Mouse (Mus musculus) heart, embryonic 16.5 days (tissue): ENCODE data around the gene Ss18l2. TPM values are rescaled to one million over a fixed set of nuclear protein-coding genes. Genes with fewer than 3 reads are reported as not detected.

Source experiments
- ATAC-seq: fragments of 200-750 bp; cut with Nextera tagmentation; replicated peaks from 2 replicates; pipeline ENCODE4 v1.8.0; 2017; ENCODE audit warnings: moderate number of reproducible peaks; ENCODE audit not compliant: insufficient read depth, low FRiP score; ENCODE audit errors: extremely low read depth
- H3K27ac ChIP-seq: fragments of 300-500 bp; sonication (generic); 2 replicates; pipeline ENCODE4 v1.5.1; 2014; ENCODE audit warnings: mild to moderate bottlenecking, low read length, control low read depth, moderate library complexity
- H3K27me3 ChIP-seq: fragments of 300-500 bp; sonication (generic); 2 replicates; pipeline ENCODE4 v1.6.1; 2014; ENCODE audit warnings: low read length, mixed read lengths; ENCODE audit not compliant: control insufficient read depth, insufficient read depth
- H3K36me3 ChIP-seq: fragments of 300-500 bp; sonication (generic); 2 replicates; pipeline ENCODE4 v1.6.1; 2014; ENCODE audit not compliant: control insufficient read depth, insufficient read depth
- H3K4me1 ChIP-seq: fragments of 300-500 bp; sonication (generic); 2 replicates; pipeline ENCODE4 v1.6.1; 2014; ENCODE audit warnings: low read length, mixed read lengths; ENCODE audit not compliant: control insufficient read depth, insufficient read depth
- H3K4me2 ChIP-seq: fragments of 300-500 bp; sonication (generic); 2 replicates; pipeline ENCODE4 v1.6.1; 2014; ENCODE audit warnings: low read depth, mild to moderate bottlenecking, control low read depth, low read length
- H3K4me3 ChIP-seq: fragments of 300-500 bp; sonication (generic); 2 replicates; pipeline ENCODE4 v1.5.1; 2014; ENCODE audit warnings: mild to moderate bottlenecking, control low read depth, low read length
- H3K9ac ChIP-seq: fragments of 300-500 bp; sonication (generic); 2 replicates; pipeline ENCODE4 v1.6.1; 2014; ENCODE audit warnings: low read length, control low read depth
- H3K9me3 ChIP-seq: fragments of 300-500 bp; sonication (generic); replicated peaks from 2 replicates; pipeline ENCODE4 v1.6.1; 2016; ENCODE audit warnings: low read length; ENCODE audit not compliant: control insufficient read depth
- WGBS: fragments of 180-500 bp; shearing (Covaris S2); extraction: QIAGEN DNeasy Blood & Tissue Kit; methylation state at CpG from one replicate; pipeline ENCODE4 v1.1.7; 2014; 5-methylcytosine and 5-hydroxymethylcytosine counted together
- polyA plus RNA-seq: library from polyadenylated mRNA; unstranded; fragments of >200 nt; fragmentation: Nextera tagmentation; extraction: Ambion mirVana; gene quantifications from 2 replicates; pipeline ENCODE4 v1.2.1, GENCODE M21; 2015

Gene Ss18l2
- 172 and 177 TPM in 2 replicates for polyA plus RNA-seq

GRCm38 (mm10) chr9:121709898-121710583 is at the start of gene Ss18l2:
Gene Ss18l2, plus strand, starts transcription at chr9:121710329.
- Histone ChIP-seq H3K9ac (peak within 1 kb of the TSS; percentile 97), H3K27me3 (no peaks in the 10 kb centered on the region), H3K4me2 (peak within 1 kb of the TSS; percentile 68), H3K4me1 (peaks cover 24% of the 10 kb centered on the region), H3K4me3 (peak within 1 kb of the TSS; percentile 96), H3K9me3 (no peaks in the 10 kb centered on the region), H3K36me3 (peaks cover 16% of the 10 kb centered on the region), H3K27ac (peak within 1 kb of the TSS; percentile 99)
- 4% methylated on average over 37 of the region's 37 CpGs for WGBS
- ATAC-seq = peak; percentile 99

DNA sequence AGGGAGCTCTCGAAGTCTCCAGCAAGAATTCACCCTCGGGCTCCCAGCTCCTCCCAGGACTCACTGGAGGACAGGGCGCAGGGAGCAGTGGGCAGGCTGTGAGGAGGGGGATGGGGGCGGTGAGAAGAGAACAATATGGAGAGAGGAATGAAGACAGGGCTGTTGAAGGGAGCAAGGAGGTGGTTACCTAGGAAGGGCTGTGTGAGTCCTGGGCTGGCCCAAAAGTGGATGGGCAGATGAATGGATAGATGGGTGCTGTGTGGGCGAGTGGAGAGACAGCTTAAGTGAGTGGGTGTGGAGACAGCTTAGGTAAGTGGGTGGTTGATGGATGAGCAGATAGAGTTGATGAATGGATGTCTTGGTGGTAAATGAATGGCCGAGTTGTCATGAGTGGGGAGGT is 46.7 kb upstream of the Ss18l2 start:
- Histone ChIP-seq H3K9me3 (no peaks in the 10 kb centered on the region), H3K27me3 (peaks cover 26% of the 10 kb centered on the region), H3K27ac (no peak overlapping the region), H3K4me2 (no peak overlapping the region), H3K36me3 (no peaks in the 10 kb centered on the region), H3K9ac (no peak overlapping the region), H3K4me3 (no peak overlapping the region), H3K4me1 (no peaks in the 10 kb centered on the region)
- no peak for ATAC-seq
- WGBS = 65% methylated on average over 6 of the region's 6 CpGs

DNA sequence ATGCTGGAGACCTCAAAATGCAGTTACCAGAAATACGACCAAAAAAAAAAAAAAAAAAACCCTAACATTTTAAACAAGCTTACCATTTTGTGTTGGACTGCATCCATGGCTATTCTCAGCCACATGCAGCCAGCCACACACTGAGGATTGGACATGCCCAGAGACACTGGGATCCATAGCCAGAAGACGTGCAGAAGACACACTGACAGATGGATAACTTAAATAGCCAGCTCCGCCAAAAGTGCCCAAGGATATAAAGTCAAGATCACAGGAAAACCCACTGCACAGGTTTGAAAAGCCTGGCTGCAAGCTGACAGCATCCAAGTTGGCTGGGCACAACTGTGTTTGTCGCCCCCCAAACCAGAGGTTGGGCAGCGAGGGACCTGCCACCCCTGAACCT is 46.0 kb upstream of the Ss18l2 start:
- 80% methylated on average over 5 of the region's 5 CpGs for WGBS
- H3K4me1 ChIP-seq = no peaks in the 10 kb centered on the region
- H3K27me3 ChIP-seq = peaks cover 31% of the 10 kb centered on the region
- H3K4me2 ChIP-seq = no peak overlapping the region
- no peak overlapping the region for H3K27ac ChIP-seq
- no peak for ATAC-seq
- H3K9ac ChIP-seq = no peak overlapping the region
- no peak overlapping the region for H3K4me3 ChIP-seq
- H3K9me3 ChIP-seq = no peaks in the 10 kb centered on the region
- no peaks in the 10 kb centered on the region for H3K36me3 ChIP-seq

- no peaks in the 10 kb centered on the region for H3K36me3 ChIP-seq
- peaks cover 10% of the 10 kb centered on the region for H3K4me1 ChIP-seq
- H3K4me2 ChIP-seq = no peak overlapping the region
- no peaks in the 10 kb centered on the region for H3K9me3 ChIP-seq
- no peak overlapping the region for H3K9ac ChIP-seq
- H3K4me3 ChIP-seq = no peak overlapping the region
- H3K27me3 ChIP-seq = peaks cover 33% of the 10 kb centered on the region
- 59% methylated on average over 16 of the region's 16 CpGs for WGBS
- no peak overlapping the region for H3K27ac ChIP-seq
- ATAC-seq = no peak
Measured at GRCm38 (mm10) chr9:121666957-121667630, 43.0 kb upstream of the Ss18l2 start.

- Histone ChIP-seq H3K4me3 (no peak overlapping the region), H3K4me1 (peaks cover 16% of the 10 kb centered on the region), H3K36me3 (no peaks in the 10 kb centered on the region), H3K4me2 (no peak overlapping the region), H3K27ac (no peak overlapping the region), H3K27me3 (peaks cover 32% of the 10 kb centered on the region), H3K9ac (no peak overlapping the region), H3K9me3 (no peaks in the 10 kb centered on the region)
- no peak for ATAC-seq
- WGBS = 73% methylated on average over 11 of the region's 11 CpGs
Measured at GRCm38 (mm10) chr9:121667822-121668221, 42.3 kb upstream of the Ss18l2 start.

DNA sequence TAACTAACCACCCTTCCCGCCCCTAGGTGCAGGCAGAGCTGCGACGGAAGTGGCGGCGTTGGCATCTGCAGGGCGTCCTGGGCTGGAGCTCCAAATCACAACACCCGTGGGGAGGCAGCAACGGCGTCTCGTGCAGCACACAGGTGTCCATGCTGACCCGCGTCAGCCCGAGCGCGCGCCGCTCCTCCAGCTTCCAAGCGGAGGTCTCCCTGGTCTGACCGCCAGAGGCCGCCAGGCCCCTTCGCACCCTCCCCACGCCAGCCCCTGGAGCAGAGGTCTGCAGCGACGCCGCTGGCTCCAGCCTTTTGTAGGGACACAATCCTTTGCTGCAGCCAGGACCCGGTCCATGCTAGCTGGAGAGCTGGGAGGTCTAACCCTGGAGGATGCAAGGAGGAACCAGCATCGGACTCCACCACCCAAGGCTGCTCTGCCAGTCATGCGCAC is 40.8 kb upstream of the Ss18l2 start:
- no peaks in the 10 kb centered on the region for H3K36me3 ChIP-seq
- H3K4me2 ChIP-seq = peak overlapping the region; percentile 68
- H3K9ac ChIP-seq = peak overlapping the region; percentile 57
- H3K4me3 ChIP-seq = peak overlapping the region; percentile 41
- peaks cover 29% of the 10 kb centered on the region for H3K27me3 ChIP-seq
- H3K27ac ChIP-seq = no peak overlapping the region
- peak; percentile 46; the same call in 1 of the 2 replicates for ATAC-seq
- peaks cover 16% of the 10 kb centered on the region for H3K4me1 ChIP-seq
- no peaks in the 10 kb centered on the region for H3K9me3 ChIP-seq
- under 1% methylated on average over 28 of the region's 28 CpGs for WGBS

- H3K4me1 ChIP-seq = peaks cover 16% of the 10 kb centered on the region
- no peak overlapping the region for H3K27ac ChIP-seq
- H3K9me3 ChIP-seq = no peaks in the 10 kb centered on the region
- peaks cover 25% of the 10 kb centered on the region for H3K27me3 ChIP-seq
- WGBS = 33% methylated on average over 7 of the region's 7 CpGs
- no peaks in the 10 kb centered on the region for H3K36me3 ChIP-seq
- no peak overlapping the region for H3K4me2 ChIP-seq
- no peak for ATAC-seq
- H3K4me3 ChIP-seq = no peak overlapping the region
- no peak overlapping the region for H3K9ac ChIP-seq
Measured at GRCm38 (mm10) chr9:121671300-121671699, 38.8 kb upstream of the Ss18l2 start.

DNA sequence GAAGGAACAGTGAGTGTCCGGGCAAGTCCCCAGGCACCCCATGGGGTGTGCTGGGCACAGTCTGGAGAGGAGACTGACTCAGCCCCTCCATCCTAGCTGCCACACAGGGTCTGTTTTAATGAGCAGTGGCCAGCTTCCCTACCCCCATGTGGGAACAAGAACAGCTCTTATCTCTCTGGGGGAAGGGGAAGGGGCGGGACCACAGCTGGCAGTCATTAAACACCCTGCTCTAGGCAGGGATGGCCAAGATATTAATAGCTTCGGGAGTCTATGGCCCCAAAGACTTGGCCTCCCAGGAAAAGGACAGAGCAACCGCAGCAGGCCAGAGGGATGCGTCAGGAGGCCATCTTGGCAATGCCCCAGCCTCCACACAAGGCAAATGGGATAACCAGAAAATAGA is 37.8 kb upstream of the Ss18l2 start:
- H3K27me3 ChIP-seq = peaks cover 18% of the 10 kb centered on the region
- H3K4me1 ChIP-seq = peaks cover 16% of the 10 kb centered on the region
- no peak overlapping the region for H3K4me3 ChIP-seq
- no peak overlapping the region for H3K9ac ChIP-seq
- peak; percentile 69 for ATAC-seq
- 18% methylated on average over 5 of the region's 5 CpGs for whole genome bisulfite sequencing
- H3K4me2 ChIP-seq = no peak overlapping the region
- 0 out of 2 replicates have a peak overlapping the region, but pooled peaks have one; percentile 18 for H3K27ac ChIP-seq
- no peaks in the 10 kb centered on the region for H3K9me3 ChIP-seq
- no peaks in the 10 kb centered on the region for H3K36me3 ChIP-seq

GRCm38 (mm10) chr9:121673716-121674115 is 36.4 kb upstream of the Ss18l2 start:
- Histone ChIP-seq H3K36me3 (no peaks in the 10 kb centered on the region), H3K27ac (no peak overlapping the region), H3K9me3 (no peaks in the 10 kb centered on the region), H3K4me3 (no peak overlapping the region), H3K4me2 (no peak overlapping the region), H3K9ac (no peak overlapping the region), H3K4me1 (peaks cover 16% of the 10 kb centered on the region), H3K27me3 (peaks cover 7% of the 10 kb centered on the region)
- no peak for ATAC-seq
- WGBS = 88% methylated on average over 5 of the region's 5 CpGs
